Mouse (Mus musculus) CD4-positive, CD25-positive, alpha-beta regulatory T cell, adult 2 months (primary cell): Measurements from ENCODE around the gene Dpm1.

Experiments used
- DNase-seq: peaks from one replicate; pipeline ENCODE4 v3.0.0-alpha.2; 2012; ENCODE audit warnings: low read depth, low spot score

Gene Dpm1

GRCm38 (mm10) chr2:168229116-168230025 lies 1.0 kb downstream of the Dpm1 start:
- DNase-seq, result peak; percentile 69

- no peak for DNase-seq
Observed at GRCm38 (mm10) chr2:168223326-168223725, 7.1 kb downstream of the Dpm1 start.

- no peak for DNase-seq
Observed at GRCm38 (mm10) chr2:168213788-168214397, 16.5 kb downstream of the Dpm1 start.

- no peak for DNase-seq
Observed at GRCm38 (mm10) chr2:168207883-168208282, 22.5 kb downstream of the Dpm1 start.

DNA sequence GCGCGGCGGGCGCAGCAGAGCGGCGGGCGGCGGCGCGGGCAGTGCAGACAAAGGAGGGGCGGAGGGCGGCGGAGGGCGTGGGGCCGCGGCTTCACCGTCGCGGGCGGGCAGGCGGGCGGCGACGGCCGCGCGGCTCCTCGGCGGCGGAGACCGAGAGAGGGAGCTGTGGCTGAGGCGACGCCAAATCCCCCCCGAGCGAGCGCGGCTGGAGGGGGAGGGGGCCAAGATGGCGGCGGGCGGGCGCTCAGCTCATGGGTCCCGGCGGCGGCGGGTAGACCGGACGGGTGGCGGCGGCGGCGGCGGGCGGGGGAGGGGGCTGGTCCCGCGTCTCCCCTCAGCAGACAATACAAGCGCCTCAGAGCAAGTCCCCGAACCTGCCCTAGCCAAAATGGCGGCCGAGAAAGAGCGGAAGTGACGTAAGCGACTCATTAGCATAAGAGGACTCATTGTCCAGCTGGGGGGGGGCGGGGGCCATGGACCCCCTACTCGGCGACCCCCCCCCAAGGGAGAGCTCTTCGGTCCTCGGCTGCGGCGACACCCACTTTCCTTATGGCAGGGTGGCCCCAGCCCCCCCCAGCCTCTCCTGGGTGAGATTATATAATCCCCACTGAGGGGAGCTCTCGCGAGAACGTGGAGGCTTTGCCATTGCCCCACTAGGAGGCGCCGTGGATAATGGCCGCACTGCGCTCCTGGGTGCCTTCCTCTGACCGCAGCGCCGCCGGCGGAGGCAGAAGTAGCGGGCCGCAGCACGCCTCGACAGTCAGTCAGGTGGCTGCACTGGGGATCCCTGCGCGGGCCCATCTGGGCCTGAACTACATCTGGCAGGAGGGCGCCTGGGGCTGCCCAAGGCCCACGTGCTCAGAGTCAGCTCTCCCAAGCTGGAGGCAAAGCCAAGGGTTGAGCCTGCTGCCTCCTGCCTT lies 23.4 kb downstream of the Dpm1 start, which contains the start of gene Adnp:
TSS of gene Adnp (minus strand) at position 388 of the 920 bp plus-strand sequence.
- DNase-seq, result peak; percentile 99

DNA sequence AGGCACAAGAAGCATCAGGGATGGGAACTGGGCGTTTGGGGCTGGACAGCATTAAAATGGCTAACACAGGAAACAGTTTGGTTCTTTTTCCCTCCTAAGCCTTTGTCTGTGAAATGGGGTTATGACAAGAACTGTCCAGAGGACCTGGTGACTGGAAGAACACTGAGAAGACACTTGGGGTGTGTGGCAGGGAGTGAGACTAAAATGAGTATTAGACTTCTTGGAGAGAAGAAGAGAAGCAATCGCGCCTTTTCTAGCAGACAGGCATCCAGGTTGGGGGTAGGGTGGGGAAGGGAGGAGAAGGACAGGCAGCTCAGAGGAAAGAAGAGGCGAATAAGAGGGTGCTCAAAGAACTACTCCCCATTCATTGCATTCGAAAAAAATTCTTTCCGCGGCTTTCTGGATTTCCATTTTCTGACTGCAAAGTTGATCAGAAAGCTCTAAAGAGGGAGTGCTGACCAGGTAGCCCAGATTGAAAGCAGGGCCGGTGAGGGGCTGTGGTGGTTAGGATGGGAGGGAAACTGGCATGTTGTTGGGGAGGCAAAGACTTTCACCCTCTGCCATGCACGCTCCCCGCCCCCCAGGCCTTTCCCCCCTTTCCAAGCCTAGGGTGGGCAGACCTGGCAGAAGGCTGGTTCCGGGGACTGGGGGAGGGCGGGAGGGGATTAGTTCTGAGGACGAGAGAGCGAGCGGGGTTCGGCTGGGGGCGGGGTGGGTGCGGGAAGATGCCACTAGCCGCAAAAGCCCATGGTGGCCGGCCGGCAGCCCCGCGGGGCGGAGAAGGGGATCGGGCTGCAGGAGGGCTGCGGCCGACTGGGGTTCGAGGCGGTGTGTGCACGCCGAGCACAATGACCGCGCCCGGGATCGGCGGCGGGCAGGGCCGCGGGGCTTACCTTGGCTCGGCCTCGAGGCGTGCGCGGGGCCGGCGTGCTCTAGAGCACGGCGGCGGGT lies 24.4 kb downstream of the Dpm1 start:
- DNase-seq, result peak; percentile 54

DNA sequence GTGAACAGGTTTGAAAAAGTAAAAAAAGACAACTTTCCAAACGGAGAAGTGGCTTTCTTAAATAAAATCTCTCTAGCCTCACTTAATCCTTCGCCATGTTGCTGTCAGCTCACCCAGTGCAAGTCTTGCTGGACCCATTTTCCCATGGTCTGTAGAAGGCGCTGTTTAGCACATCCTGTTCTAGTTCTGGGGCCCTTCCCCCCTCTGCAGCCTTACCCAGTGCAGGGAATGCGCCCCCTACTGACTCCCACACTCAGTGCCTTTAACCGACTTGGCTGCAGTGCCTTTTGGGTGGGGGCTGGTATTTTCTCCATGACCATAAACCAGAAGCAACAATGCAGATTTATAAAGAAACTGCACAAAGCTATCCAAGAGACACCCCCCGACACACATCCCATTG lies 25.1 kb downstream of the Dpm1 start:
- peak; percentile 97 for DNase-seq

DNA sequence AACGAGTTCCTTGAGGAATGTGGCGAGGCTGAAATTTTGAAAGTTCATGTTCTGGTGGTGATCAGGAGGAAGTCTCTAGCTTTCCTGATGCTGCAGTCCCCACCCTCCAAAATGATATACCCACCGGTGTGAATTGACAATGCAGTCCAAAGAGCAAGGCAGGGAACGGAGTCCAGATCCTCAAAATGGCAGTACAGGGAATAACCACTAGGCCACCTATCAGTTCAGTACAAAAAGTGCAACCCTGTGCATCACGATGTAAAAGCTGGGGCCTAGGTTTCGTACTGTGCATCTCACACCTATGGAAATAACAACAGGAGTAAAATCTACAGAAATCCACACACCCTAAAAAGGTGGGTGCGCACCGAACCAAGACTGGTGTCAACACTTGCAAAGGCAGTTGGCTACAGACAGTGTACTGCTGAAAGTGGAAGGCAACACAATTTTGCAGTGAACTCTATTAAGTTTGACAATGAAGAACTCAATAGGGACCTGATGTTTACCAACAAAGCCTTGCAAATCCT lies 25.9 kb downstream of the Dpm1 start:
- peak; percentile 14 for DNase-seq

- DNase-seq, result no peak
Observed at GRCm38 (mm10) chr2:168200014-168200691, 30.2 kb downstream of the Dpm1 start.

GRCm38 (mm10) chr2:168199476-168199875 lies 30.9 kb downstream of the Dpm1 start:
- DNase-seq, result no peak

DNA sequence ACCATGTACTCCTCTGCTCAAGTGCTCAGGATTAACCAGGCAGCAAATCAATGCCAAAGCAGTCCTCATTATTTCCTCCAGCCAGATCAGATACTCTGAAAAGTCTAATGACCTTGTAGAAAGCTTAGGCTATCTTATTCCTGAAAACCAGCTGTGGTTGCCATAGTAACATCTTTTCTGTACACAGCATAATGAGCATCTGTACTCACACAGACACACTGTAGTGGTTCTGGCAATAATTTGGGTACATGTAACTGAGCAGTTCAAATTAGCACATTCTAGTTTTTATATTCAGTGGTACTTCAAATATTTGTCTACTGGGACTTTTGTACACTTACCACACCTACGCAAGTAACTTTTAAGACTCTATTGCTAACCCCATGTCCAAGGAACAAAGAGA lies 32.0 kb downstream of the Dpm1 start:
- DNase-seq, result no peak

GRCm38 (mm10) chr2:168195721-168196120 lies 34.7 kb downstream of the Dpm1 start:
- DNase-seq, result no peak

DNA sequence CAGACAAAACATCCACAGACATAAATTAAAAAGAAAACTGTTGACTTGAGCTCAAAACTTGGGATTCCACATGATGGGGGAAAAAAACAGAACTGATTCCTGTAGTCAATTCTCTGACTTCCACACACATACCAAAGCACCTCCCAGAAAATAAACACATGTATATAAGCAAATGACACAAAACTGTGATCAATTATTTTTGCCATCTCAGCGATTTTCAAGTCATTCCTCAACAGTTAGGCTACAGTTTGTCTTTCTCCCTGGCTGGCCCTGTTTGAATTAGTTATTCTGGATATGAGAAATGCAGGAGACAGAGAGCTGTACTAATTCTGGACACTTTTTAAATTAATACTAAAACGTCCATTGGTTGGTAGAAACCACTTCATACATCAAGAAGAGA lies 36.7 kb downstream of the Dpm1 start:
- no peak for DNase-seq

DNA sequence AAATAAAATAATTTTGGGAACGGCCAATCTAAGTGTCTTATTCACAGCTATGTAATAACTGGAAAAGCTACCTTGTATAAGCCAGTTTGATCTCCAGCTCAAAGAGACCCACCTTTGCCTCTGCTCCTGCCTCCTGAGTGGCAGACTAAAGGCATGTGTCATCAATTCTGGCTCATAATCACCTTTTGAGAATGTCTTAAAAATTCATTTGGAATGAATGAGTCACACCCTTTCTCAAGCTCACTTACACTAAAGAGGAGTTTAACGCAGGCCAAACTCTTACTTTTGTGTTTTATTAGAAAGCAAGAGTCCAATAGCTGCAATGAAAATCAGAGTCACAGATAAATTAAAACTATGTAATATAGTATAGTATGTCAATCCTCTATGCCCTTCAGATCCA lies 38.5 kb downstream of the Dpm1 start:
- no peak for DNase-seq

DNA sequence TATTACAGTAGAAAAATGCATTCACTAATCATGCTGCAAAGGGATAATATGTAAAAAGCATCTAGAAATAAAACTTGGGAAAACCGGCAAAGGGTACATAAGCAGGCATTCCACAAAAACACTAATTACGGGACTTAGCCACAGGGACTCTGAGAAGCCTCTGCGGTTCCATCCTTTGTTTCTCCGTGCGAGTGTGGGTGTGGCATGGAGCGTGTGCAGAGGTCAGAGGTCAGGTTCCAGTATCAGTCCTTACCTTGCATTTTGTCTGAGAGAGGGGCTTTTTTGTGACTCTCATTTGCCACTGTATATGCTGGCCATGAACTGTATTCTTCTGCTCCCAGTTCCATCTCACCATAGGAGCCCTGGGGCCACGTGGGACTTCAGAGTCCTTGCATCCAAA lies 54.4 kb downstream of the Dpm1 start:
- DNase-seq, result no peak

DNA sequence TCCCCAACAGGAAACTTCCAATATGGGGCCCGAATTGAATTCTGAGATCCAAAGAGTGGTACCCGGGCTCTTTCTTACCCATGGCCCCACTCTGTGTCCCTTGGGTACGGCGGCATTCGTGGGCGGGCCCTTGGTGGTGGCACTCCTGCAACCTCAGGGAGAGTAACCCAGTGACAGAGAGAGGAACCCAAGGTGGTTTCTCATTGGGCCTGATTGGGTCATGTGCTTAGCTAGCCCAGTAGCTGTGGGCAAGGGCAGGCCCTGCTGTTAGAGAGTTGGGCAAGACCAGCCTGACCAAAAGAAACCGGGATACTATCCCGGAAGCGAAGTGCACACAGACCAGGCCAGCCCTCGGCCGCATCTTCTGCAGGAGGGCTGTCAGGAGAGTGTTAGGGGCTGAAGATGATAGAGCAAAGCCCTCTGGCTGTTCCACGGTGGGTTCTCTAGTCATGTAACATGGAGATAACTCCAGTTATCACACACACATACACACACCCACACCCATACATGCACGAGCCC lies 60.2 kb downstream of the Dpm1 start:
- peak; percentile 69 for DNase-seq

DNA sequence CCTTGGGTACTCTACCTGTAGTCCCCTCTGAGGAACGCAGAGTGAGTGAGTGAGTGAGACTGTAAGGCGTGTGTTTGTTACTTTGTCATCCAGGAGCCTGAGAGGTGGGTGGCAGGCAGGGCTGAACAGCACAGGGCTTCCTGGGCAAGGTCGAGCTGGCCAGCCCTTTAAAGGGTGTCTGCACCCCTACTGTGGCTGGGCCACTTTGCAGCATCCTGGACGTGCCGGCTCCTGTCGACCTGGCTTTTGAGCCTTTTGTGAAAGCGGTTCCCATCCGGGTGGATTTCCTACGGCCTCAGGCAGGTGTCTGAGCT lies 60.6 kb downstream of the Dpm1 start:
- DNase-seq, result no peak

DNA sequence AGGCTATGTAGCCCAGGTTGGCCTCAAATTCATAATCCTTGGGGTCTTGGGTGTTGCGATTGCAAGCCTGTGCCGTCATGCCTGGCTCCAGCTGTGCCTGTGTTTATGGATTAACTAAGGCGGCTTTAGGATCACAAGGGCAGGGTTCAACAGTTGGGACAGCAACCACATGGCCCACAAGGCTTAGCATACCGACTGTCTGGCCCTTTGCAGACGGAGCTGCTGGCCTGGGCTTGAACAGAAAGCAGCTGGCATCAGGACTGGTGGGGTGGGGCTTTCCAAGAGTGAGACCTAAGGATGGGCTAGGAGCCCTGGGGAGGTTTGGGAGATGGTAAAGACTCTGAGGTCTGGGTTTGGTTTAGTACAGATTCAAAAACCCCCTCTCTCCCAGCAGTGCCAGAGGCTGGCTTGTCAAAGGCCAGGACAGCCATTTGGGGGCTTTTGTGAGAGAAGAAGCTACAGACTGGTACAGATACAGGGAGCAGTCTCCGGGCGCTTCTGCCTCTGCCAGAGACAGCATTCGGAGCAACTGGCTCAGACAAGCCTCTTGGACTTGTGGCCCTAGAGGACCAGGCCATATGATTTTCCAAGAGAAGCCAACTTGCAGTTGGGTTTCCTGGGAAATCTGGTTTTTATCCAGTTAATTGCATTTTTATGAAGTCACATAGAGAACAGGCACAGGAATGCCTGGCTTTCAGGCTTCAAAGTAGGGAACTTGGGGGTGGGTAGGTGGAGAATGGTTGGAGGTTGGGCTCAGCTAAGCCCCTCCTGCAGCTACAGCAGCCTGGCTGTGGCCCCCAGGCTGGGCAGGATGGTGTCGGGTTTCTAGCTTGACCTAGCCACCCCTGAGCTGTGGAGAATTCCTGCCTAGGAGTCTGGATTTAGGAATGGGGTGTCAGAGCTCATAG lies 61.2 kb downstream of the Dpm1 start:
- DNase-seq, result no peak

DNA sequence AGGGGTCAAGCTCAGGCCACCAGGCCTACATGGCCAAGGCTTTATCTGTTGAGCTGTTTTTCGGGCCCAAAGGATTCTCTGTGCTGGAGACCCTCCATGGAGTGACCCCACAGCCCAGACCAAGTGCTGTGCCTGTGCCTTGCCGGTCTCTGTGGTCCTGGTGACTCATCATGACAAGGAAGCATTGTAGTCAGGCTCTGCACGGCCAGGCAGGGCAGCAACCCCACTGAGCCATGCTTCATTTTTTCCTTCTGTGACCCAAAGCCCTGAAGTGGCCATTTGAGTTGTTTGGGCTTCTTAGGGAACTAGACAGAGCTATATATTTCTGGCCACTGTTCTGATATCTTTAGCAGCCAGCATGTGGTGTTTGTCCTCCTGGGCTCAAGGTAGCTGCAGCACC lies 62.6 kb downstream of the Dpm1 start:
- DNase-seq, result no peak
